Mouse (Mus musculus) gastrocnemius, adult 18-20 months (tissue): ENCODE data around the gene Gm20388. TPM values are rescaled to one million over a fixed set of nuclear protein-coding genes. Genes with fewer than 3 reads are reported as not detected.

Source experiments
- DNase-seq: peaks from one replicate; pipeline ENCODE4 v3.0.0; 2021; ENCODE audit warnings: low spot score
- total RNA-seq, 2 experiments: library from RNA; stranded (reverse); gene quantifications; 2 replicates each; pipeline ENCODE4 v1.2.3; 2021

Gene Gm20388
- total RNA-seq, 2 experiments from 2014 or later: 10.5 to 12.3 TPM

DNA sequence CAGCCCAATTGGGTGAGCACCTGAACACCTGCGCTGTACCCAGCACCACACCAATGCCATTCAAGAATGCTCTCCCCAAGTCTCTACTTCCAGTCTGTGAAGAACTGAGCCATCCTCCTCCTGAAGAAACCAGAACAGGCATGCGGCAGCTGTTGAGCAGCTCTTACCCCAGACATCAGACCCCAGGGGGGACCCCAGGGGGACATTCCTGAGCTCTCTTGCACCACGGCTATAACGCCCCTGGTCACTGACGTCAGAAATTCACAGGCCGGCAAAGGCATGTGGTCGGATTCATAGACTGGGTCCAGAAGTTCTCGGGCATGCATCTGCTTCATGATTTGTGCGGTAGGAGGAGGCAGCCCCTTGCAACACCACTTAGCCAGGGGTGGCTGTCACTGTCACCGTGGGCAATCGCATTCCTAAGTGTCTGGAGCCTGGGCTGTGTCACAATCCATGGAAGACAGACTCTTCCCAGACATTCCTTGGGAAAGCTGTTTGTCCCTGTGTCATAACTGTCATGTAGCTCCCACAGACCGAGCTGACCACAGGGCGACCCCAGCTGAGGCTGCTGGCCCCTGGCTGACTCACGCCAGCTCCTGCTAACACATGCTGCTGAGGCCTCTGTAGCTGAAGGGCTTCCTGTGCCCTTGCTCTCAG is 2256.7 kb downstream of the Gm20388 start:
- no peak for DNase-seq

DNA sequence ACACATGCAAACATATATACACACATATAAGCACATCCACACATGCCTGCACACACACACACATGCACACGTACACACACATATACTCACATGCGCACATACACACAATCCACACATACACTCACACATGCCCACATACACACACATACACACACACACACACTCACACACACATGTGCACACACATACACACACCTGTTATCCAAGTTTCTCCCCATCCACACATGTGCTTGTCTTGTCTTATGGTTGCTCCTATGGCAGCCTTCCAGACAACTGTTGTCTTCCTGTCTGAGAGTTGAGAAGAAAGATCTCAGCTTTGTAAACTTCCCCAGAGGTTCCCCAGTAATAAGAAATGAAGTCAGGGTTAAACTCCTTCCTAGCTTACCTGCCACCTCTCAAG is 2258.8 kb downstream of the Gm20388 start:
- no peak for DNase-seq

DNA sequence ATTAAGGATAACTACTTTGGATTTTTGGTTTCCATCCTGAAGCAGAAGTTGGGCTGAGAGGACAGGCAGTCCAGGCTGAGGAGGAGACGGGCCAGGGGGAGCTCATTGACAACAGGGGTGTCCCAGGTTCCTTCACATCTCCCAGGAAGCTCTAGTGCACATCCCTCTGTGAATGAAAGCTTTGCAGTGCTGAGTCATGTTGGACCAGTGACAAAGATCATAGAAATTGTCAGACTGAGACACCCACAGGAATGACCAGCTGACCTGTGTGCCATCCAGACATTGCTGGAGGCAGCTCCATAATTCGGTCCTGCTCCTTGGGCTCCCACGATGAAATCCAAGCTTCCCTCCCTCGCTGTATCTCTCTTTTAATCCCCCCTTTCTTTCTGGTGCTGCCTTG is 2261.2 kb downstream of the Gm20388 start:
- no peak for DNase-seq

DNA sequence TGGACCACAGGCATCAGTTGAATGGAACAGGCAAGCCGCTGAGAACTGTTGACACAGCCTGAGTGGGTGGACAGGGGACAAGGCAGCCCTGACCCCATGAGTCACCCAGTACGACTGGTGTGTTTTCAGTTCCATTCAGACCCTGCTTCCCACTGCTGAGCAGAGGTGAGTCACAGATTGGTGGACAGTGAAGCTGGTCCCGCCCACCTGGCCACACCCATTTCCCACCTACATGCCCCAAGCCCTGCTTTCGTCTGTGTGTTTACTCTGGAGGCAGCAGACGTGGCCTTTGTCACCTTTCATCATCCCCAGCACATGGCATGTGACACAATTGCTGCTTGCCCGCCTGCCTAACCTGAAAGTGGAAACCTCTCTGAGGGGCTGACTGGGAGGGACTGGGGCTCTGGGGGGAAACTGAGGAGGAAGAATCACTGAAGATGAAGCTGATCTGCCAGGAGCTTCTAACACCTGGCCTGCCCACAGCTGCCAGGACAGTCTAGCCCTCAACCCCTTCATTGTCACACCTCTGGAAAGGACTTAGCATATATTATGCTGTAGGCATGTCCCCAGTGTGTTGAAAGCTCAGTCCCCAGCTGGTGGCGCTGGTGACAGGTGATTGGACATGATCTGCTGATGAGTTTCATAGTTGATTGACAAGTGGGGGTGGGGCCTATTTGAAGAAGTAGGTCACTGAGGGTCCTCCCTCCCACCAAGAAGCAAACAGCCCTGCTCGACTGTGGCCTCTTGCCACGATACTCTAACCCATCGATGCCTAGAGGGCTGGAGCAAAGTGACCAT is 2263.7 kb downstream of the Gm20388 start:
- DNase-seq: no peak

DNA sequence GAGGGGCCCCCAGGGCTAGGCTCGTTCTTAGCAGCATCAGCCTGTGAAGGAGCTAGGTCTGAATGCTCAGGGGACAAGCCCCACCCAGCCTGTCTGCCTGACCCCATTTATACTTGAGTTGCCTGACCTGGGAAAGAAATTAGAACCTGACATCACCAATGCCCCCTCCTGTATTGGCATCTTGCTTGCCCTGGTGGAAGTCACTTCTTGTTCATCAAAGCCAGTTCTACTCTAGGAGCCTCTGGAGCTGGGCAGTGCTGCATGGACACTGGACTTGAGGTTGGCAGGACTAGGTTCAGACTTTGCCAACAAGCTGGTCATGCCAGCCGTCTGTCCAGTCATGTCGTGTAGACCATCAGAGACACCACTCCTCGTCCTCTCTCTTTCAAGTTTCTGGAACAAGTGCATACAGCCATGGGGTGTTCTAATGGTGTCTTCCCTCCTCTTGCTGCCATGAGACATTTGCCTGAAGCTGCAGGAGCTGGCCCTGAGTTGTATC is 2267.8 kb downstream of the Gm20388 start:
- no peak for DNase-seq

DNA sequence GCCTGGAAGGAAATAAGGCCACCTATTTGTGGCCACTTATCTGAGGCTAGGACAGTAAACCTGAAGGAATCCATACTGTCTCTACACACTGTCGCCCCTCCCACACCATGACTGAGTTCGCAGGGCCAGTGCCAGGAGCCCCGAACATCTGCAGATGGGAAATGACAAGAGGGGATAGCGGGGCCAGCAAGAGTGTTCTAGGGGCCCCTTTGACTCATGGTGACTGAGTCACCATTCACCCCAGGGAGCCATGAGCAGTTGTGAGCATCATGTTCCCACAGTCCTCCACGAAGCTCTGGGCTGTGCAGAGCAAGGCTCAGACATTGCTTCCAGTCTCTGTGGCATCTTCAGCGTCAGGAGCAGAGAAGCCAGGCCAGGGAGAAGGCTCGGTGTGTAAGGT is 2268.7 kb downstream of the Gm20388 start:
- DNase-seq: no peak

DNA sequence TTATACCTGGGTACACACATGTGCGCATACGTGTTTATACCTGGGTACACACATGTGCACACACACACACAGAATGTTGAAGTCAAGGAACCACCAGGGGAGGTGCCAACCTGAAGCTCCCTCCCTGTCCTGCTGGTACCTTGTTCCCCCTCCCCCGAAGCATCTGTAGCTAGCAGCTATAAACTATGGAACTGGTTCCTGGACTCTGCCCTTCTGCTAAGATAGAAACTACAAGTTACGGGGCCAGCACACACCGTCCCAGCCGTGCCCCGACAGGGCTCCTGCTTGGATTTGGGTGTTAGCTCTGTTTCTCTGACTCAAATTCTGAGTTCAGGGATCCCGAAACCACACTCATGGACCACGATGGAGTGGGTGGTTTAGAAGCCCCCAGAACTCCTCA is 2269.5 kb downstream of the Gm20388 start:
- no peak for DNase-seq

DNA sequence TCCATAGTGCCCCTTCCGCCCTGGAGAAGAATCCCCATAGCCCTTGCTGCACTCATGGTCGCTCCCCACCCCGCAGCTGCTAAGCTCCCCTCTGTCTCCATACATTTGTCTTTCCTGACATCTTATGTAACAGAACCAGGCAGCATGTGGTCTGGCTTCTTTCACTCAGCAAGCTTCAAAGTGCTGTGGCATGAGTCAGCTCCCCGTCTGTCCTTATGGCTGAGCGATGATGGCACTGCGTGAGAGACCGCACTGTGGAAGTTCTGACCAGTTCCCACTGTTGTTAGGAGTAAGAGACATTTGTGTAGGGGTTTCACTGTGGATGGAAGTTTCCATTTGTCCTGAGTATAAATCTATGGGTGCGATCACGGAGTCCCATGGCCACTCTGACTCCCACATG is 2270.8 kb downstream of the Gm20388 start:
- DNase-seq: no peak

DNA sequence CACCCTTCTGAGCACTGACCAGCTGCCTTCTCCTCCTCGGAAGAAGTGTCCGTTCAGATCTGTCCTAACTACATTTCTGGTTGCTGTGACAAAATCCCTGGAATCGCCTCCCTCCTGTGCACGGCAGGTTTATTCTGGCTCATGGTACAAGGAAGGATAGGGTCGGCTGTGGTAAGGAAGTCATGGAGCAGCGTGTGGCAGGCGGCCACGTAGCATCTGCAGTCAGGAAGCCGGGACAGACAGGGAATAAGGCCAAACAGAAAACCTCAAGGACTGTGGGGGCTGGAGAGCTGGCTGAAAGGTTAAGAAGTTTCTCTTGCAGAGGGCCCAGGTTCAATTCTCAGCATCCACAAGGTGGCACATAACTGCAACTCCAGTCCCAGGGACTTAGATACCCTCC is 2271.3 kb downstream of the Gm20388 start:
- DNase-seq: no peak

DNA sequence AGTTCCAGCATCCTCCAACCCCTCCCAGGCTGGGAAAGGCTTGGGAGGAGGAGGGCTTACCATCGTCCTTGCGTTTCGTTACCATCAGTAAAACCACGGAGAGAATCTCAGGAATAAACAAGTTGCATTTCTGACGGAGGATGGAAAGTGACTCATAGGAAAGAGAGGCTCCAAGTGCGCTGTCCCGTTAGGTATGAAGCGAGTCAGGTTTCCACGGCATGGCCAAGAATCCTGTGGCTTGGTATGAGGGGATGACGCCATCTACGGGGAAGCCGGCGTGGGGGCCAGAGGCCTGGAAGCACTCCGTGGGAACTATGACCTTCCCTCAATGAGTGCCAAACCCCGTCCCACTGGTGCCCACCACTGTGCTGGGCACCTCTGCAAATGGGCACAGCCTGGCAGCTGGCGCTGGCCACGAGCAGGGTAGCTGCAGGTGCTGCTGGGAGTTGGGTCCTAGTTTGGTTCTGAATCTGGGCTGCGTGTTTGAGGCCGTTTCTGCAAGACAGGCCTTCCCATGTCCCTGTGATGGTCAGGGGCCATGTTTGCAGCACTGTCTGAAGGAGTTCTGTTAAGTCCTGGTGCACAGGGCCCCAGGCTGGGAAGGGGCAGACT is 2275.8 kb downstream of the Gm20388 start:
- DNase-seq: peak; percentile 45

DNA sequence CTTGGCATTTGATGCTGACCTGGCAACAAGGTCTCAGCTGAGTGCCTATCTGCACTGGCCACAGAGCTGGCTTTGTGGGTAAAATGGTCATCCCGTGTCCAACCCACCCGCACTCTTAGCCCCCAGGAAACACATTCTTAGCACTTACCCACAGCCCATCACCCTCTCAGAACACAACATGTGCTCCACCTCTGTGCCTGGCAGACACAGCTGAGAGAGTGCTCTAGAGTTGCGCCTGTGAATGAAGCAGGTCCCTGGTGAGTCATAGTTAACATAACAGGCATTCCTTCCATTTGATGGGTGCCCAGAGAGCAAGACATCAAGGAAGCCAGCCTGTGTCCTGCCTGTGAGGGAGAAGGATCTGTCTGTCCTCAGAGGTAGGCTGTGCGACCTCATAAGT is 2276.6 kb downstream of the Gm20388 start:
- DNase-seq: no peak

DNA sequence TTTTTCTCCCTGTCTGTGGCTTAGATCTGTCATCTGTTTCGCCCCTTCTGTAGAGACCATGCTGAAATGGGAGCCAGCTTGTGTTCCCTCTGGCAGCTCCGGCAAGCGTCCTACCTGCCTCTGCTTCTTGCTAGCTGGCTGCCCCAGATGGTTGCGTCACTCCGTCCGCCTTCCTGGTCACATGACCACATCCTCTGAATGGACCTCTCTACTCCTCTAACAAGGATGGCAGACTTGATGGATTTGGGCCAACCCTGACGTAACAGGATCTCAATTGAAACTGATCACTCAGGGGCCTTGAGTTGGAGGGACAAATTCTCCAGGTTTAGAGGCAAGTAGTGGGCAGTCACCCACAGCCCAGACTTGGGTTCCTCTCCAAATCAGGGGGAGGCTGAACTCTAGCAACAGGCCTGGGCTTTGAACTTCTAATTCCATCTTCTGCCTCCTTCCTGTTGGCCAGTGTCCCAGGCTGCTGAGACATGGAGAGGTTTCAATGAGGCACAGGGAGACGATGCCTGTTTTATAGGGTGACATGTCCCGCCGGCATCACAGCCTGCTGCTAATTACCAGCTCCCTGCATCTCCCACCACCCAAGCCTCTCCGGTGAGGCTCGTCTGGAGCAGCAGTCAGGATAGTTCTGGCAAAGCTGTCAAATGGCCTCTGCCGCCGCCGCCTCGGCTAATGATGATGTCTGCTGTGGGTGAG is 2279.9 kb downstream of the Gm20388 start:
- DNase-seq: no peak

DNA sequence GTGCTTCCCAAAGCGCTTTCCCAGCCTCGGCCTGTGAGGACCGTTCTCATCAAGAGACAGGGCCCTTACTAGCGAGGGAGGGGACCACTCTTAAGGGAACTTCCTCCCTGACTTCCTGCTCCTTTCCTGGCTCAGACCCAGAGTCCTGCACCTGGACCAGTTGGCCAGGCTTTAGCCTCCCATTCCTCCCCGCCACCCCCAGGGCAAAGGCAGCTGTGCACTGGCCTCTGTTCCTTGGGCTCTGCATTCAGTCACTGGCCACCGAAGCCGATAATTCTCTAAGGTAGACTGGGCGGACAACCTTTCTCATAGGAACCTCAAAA is 2280.4 kb downstream of the Gm20388 start:
- DNase-seq: no peak

DNA sequence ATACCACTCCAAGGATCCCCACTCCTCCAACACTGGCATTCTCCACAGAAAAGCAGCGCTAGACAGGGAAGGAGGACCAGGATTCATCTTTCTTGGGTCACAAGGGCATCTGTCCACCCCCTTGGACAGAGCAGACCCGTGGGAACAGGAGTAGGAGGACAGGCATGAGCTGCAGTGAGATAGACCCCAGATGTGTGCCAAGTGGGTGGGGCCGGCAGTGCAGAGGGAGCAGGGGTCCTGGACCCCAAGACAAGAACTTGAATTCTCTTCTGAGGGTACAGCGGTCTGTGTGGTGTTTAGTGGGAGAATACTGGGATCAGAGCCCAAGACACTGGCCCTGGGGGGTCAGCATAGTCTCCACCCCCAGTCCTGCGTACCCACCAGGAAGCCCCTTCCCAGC is 2282.1 kb downstream of the Gm20388 start:
- DNase-seq: no peak

DNA sequence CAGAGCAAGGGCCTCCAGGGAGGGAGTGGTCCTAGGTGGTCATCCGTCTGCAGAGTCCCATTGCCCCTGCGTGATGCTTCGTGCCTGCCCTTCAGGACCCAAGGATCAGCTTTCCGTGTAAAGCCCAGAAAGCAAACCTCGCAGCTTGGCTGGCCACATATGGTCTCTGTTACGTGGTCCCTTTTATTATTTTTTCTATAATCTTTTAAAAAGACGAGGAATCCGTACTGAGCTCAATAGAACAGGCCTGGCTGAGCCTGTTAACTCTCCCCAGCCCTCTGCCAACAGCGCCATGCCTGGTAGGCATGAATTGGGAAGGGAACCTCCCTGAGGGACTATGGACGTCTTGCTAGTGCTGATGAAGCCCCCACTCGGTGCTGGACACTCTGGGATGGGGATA is 2282.9 kb downstream of the Gm20388 start:
- DNase-seq: no peak

DNA sequence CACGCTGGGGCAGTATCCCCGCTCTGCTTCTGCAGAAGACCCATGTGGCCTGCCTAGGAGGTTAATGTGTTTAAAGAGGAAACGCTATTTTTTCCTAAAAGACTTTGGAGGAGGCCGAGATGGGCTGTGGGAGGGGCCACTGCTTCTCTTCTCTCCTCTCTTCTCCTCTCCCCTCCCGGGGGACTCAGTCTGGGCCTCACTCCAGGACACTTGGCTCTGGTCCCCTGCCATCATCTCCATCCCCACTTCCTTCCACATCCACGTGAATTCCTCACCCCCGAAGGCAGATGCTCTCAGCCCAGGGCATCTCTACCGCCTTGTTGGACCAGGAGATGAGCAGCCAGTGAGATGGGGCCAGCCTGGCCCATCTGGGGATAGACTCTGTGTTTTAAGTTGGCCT is 2283.8 kb downstream of the Gm20388 start:
- peak; percentile 80 for DNase-seq

DNA sequence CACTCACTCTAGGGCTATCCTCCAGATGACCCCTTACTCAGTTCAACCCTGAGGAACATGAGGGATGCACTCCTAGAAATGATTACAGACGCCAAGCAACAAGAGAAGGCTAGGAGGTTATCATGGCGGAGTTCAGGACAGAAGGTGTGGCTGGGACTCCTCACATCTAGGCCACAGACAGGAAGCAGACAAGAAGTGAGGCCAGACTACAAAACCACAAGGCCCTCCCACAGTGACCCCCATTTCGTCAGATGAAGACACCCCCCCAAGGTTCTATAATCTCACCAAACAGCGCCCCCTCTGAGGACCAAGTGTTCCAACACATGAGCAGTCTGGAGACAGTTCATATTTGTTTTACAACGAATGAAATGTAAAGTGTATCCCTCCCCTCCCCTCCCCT is 2286.7 kb downstream of the Gm20388 start:
- DNase-seq: no peak

DNA sequence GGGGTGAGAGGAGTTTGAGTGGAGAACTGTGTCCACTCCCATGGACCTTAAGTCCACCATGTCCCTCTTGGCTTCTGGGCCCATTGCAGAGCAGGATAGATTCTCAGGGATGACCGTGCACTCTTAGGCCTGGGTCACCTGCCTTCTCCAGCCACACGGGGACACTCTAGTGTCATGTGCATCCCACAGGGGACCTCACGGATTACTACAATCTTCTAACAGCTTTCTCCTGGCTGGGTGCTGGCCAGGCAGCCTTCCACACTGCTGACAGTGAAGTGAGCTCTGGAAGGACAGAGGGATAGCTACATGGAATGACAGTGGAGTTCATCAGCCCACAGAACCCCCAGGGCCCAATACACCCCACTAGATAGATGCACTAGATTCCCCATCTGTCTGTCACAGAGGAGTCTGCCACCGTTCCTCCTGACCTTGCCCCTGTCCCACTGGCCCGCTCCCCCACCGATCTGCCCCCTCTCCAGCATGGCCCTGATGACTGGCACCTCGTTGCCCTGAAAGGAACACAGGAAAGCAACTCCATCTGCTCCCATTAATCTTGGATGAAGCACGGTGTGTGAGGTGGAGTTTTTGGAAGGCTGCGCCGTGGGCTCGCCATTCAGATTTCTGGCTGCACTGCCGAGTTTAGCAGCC is 2287.9 kb downstream of the Gm20388 start:
- DNase-seq: no peak

DNA sequence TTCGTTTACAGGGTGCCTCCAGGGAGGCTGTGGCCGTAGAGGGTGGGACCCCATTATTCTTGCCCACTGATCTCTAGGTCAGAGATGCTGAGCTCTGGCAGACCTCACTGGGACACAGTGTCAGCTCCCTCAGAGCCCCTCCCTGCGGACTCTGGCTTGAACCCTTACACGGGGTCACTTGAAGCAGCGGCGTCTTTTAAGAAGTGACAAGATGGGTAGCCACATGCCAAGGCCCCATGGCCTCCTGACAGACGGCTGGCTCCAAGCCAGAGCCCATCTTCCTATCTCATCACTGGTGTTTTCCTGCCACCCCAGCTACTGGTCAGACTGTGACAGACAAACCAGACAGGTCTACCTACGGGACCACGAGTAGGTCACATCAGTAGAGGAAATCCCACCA is 2288.6 kb downstream of the Gm20388 start:
- no peak for DNase-seq

DNA sequence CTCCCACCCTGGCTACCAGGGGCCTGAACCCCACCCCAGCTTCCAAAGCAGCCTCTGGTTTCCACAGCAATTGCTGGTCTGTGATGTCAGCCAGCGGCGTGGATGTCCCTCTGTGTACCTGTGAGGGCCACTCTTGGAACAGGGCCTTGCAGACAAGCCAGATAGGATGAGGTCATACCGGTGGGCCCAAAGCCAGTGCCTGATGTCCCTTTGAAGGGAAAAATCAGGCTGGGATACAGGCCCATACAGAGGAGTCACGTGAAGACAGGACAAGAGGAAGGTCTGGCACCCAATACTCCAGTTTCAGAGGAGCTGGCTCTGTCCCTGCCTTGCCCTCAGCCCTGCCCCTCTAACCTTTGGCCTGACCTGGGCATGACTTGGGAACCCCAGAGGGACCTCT is 2289.2 kb downstream of the Gm20388 start:
- no peak for DNase-seq

DNA sequence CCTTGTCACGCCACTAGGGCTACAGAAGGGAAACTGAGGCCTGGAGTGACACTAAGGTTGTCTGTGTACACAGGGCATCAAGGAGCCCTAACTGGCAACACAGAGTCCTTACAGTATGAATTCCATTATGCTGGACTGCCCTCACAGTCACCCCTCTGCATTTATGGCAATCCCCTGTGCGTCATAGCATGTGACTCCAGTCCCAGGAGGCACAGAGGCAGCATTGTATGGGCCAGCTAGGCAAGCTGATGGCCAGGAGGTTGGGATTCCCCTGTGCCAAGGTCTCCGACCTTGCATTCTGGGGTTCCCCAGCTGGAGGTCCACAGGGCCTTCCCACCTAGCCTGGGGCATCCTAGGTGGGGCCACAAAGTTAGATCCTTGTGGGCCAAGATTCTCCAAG is 2300.9 kb downstream of the Gm20388 start:
- DNase-seq: no peak

DNA sequence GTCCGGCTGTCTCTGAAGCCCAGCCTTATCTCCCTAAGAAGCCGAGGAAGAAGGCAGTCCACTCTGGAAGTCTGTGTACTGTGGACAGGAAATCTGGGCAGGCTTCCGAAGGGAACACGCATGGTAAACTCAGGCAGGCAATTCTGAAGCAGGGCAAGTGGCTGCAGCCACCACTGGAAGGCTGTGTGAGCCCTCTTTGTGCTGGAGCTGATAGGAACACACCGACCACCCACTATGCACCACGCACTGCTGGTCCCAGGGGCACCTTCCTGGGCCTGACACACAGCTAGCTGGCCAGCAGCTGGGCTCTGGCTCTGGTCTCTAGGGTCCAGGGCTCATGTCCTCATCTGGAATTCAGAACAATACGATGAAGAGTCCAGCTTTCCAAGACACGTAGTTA is 2305.0 kb downstream of the Gm20388 start:
- DNase-seq: no peak
